17 mouse cellular contexts compared by ENCODE assay signal in the genomic region with DNA sequence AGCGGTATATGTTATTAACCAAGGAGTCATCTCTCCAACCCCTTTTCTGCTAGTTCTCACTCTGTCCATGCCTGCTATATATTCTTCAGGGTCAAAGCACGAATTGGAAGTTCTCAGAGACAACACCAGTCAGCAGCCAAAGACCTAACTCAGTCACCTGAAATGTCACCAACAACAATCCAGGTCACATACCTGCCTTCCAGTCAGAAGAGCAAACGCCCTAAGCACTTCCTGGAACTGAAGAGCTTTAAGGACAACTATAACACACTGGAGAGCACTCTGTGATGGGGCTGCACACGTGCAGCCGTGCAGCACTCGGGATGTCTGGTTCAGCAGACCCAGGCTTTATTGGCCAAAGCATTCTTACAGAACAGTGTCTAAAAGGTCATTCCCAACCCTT.
"Had no signal": no experiment of that assay in that cellular context is flagged by ENCODE, and none has a peak within 500 bp of the region (broad histone marks: within the 10 kb centered on the region; RNA-seq: fewer than 3 reads in every experiment).

No protein-coding gene starts in this region.

- H3K27me3 ChIP-seq: neural tube, embryonic 12.5 days; neural tube, embryonic 13.5 days; neural tube, embryonic 15.5 days; stomach, embryonic 15.5 days had no signal

- H3K4me2 ChIP-seq: neural tube, embryonic 12.5 days; neural tube, embryonic 13.5 days; neural tube, embryonic 15.5 days; stomach, embryonic 15.5 days had no signal

- H3K4me1 ChIP-seq: neural tube, embryonic 12.5 days; neural tube, embryonic 13.5 days; neural tube, embryonic 15.5 days; stomach, embryonic 15.5 days had no signal

- H3K4me3 ChIP-seq: neural tube, embryonic 12.5 days; neural tube, embryonic 13.5 days; neural tube, embryonic 15.5 days; stomach, embryonic 15.5 days had no signal

- H3K27ac ChIP-seq: neural tube, embryonic 12.5 days; neural tube, embryonic 13.5 days; neural tube, embryonic 15.5 days; stomach, embryonic 15.5 days; stomach, postnatal 0 days had no signal

- H3K9ac ChIP-seq: neural tube, embryonic 12.5 days; neural tube, embryonic 13.5 days; neural tube, embryonic 15.5 days; stomach, embryonic 15.5 days had no signal

- H3K9me3 ChIP-seq: neural tube, embryonic 12.5 days; neural tube, embryonic 13.5 days; neural tube, embryonic 15.5 days; stomach, embryonic 15.5 days had no signal

- DNase-seq: retina, postnatal 1 day; right cerebral cortex, adult 18-20 months; right cerebral cortex, postnatal 14 days; right cerebral cortex, postnatal 25 days; right cerebral cortex, postnatal 4 days; spleen, adult 18-20 months; thymus, adult 18-20 months; thymus, adult 2 months; thymus, postnatal 14 days; thymus, postnatal 25 days; thymus, postnatal 36 days; thymus, postnatal 4 days had no signal
